Mouse (Mus musculus) lung, adult 2 months (tissue): ENCODE data around the gene 0610037L13Rik.

Source experiments
- CTCF ChIP-seq: fragments of 200-500 bp; IDR thresholded peaks from 2 replicates; pipeline ENCODE4 v1.5.1; 2011; ENCODE audit warnings: mild to moderate bottlenecking, low read length, control low read depth; ENCODE audit not compliant: insufficient read depth
- POLR2A ChIP-seq: fragments of 200-500 bp; IDR thresholded peaks from 2 replicates; pipeline ENCODE4 v1.6.1; 2011; ENCODE audit warnings: low read depth, mild to moderate bottlenecking, control low read depth, low read length, borderline replicate concordance; ENCODE audit errors: extremely low read depth

- no peak for TF ChIP-seq CTCF
- TF ChIP-seq POLR2A, result no peak
Observed at GRCm38 (mm10) chr4:107935254-107935653, 45.6 kb downstream of the 0610037L13Rik start.
